Mouse (Mus musculus) embryonic facial prominence, embryonic 14.5 days (tissue): ENCODE results near the gene Nxpe4. TPM values are rescaled to one million over a fixed set of nuclear protein-coding genes. Genes with fewer than 3 reads are reported as not detected.
"Not testable (repeated sequence)": the region's sequence is repeated elsewhere in the genome, so short reads cannot be mapped to it uniquely, and the experiment has no call there.

Experiments
- ATAC-seq: fragments of 200-750 bp; cut with Nextera tagmentation; 2 replicates; pipeline ENCODE4 v1.8.0; 2017; ENCODE audit warnings: low read depth, moderate number of reproducible peaks, moderate TSS enrichment
- DNase-seq: peaks from one replicate; pipeline ENCODE4 v3.0.0-alpha.2; 2015; ENCODE audit warnings: low spot score
- H3K27ac ChIP-seq: fragments of 300-500 bp; sonication (generic); replicated peaks from 2 replicates; pipeline ENCODE4 v1.5.1; 2014; ENCODE audit warnings: low read depth, mild to moderate bottlenecking, low read length, moderate library complexity
- H3K27me3 ChIP-seq: fragments of 300-500 bp; sonication (generic); replicated peaks from 2 replicates; pipeline ENCODE4 v1.6.1; 2014; ENCODE audit warnings: low read length; ENCODE audit not compliant: control insufficient read depth, insufficient read depth
- H3K36me3 ChIP-seq: fragments of 300-500 bp; sonication (generic); 2 replicates; pipeline ENCODE4 v1.6.1; 2014; ENCODE audit warnings: low read length, mixed read lengths; ENCODE audit not compliant: control insufficient read depth, insufficient read depth
- H3K4me1 ChIP-seq: fragments of 300-500 bp; sonication (generic); 2 replicates; pipeline ENCODE4 v1.6.1; 2014; ENCODE audit warnings: antibody characterized with exemption, low read length; ENCODE audit not compliant: control insufficient read depth, insufficient read depth
- H3K4me2 ChIP-seq: fragments of 300-500 bp; sonication (generic); 2 replicates; pipeline ENCODE4 v1.6.1; 2014; ENCODE audit warnings: low read depth, mild to moderate bottlenecking, low read length, moderate library complexity, mixed read lengths
- H3K4me3 ChIP-seq: fragments of 300-500 bp; sonication (generic); 2 replicates; pipeline ENCODE4 v1.5.1; 2014; ENCODE audit warnings: low read depth, mild to moderate bottlenecking, low read length
- H3K9ac ChIP-seq: fragments of 300-500 bp; sonication (generic); 2 replicates; pipeline ENCODE4 v1.6.1; 2014; ENCODE audit warnings: low read depth, mild to moderate bottlenecking, low read length, moderate library complexity, mixed read lengths
- H3K9me3 ChIP-seq: fragments of 300-500 bp; sonication (generic); 2 replicates; pipeline ENCODE4 v1.6.1; 2016; ENCODE audit warnings: low read length; ENCODE audit not compliant: control insufficient read depth
- WGBS: fragments of 180-500 bp; shearing (Covaris S2); extraction: QIAGEN DNeasy Blood & Tissue Kit; methylation state at CpG from one replicate; pipeline ENCODE4 v1.1.7; 2014; 5-methylcytosine and 5-hydroxymethylcytosine counted together
- polyA plus RNA-seq: library from polyadenylated mRNA; unstranded; fragments of >200 nt; fragmentation: Nextera tagmentation; extraction: Ambion mirVana; gene quantifications from 2 replicates; pipeline ENCODE4 v1.2.1, GENCODE M21; 2014

Nxpe4 gene
- polyA plus RNA-seq, 1 experiment from 2014 or later = 7.4 TPM

- H3K4me1 ChIP-seq = 0 out of 2 replicates have a peak, but pooled peaks cover 4% of the 10 kb centered on the region
- peak; percentile 93 for ATAC-seq
- 0% methylated on average over 16 of the region's 16 CpGs for WGBS
Measured at GRCm38 (mm10) chr9:48267028-48267441, 105.2 kb downstream of the Nxpe4 start.

GRCm38 (mm10) chr9:48267960-48268359, 106.1 kb downstream of the Nxpe4 start:
- H3K27me3 ChIP-seq = 0 out of 2 replicates have a peak, but pooled peaks cover 4% of the 10 kb centered on the region
- no peaks in the 10 kb centered on the region for H3K9me3 ChIP-seq
- no peak overlapping the region for H3K27ac ChIP-seq
- 0 out of 2 replicates have a peak, but pooled peaks cover 4% of the 10 kb centered on the region for H3K4me1 ChIP-seq
- no peak overlapping the region for H3K9ac ChIP-seq
- WGBS = 47% methylated on average over 1 of the region's 1 CpGs
- no peaks in the 10 kb centered on the region for H3K36me3 ChIP-seq
- no peak overlapping the region for H3K4me3 ChIP-seq
- ATAC-seq = no peak
- peak; percentile 30 for DNase-seq
- no peak overlapping the region for H3K4me2 ChIP-seq

More at GRCm38 (mm10) chr9:48267028-48267441, 105.2 kb downstream of the Nxpe4 start:
- Histone ChIP-seq H3K9me3 (no peaks in the 10 kb centered on the region), H3K4me2 (peak overlapping the region; percentile 63), H3K36me3 (no peaks in the 10 kb centered on the region), H3K27ac (no peak overlapping the region), H3K27me3 (0 out of 2 replicates have a peak, but pooled peaks cover 4% of the 10 kb centered on the region), H3K4me3 (peak overlapping the region; percentile 45), H3K9ac (peak overlapping the region; percentile 47; the same call in 1 of the 2 replicates)
- peak; percentile 77 for DNase-seq

DNA sequence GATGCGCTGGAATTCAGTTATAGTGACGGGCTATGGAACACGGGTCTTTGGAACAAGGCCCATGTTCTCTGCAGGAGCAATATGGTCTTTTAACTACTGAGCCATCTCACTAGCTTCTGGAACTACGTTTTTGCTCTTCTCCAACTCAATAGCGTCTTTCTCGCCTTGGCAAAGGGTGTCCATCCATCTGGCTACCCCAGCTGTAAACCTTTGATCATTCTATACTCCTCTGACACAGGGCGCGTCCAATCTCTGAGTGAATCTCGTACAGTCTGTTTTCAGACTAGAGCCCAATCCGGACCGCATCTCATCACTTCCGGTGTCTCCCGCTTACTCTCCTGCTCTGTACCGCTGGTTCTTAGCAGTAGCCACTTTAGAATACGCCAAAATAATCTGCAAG, 115.0 kb downstream of the Nxpe4 start:
- no peak overlapping the region for H3K27ac ChIP-seq
- no peaks in the 10 kb centered on the region for H3K4me1 ChIP-seq
- H3K9me3 ChIP-seq = no peaks in the 10 kb centered on the region
- no peak for DNase-seq
- H3K4me3 ChIP-seq = no peak overlapping the region
- no peaks in the 10 kb centered on the region for H3K27me3 ChIP-seq
- 91% methylated on average over 15 of the region's 15 CpGs for WGBS
- no peaks in the 10 kb centered on the region for H3K36me3 ChIP-seq
- no peak overlapping the region for H3K4me2 ChIP-seq
- H3K9ac ChIP-seq = no peak overlapping the region
- ATAC-seq = no peak

GRCm38 (mm10) chr9:48284221-48284620, 122.4 kb downstream of the Nxpe4 start:
- 82% methylated on average over 8 of the region's 8 CpGs for WGBS
- ATAC-seq = no peak

GRCm38 (mm10) chr9:48290281-48290680, 128.5 kb downstream of the Nxpe4 start:
- Histone ChIP-seq H3K36me3 (no peaks in the 10 kb centered on the region), H3K4me2 (no peak overlapping the region), H3K4me1 (no peaks in the 10 kb centered on the region), H3K27ac (no peak overlapping the region), H3K27me3 (no peaks in the 10 kb centered on the region), H3K9me3 (no peaks in the 10 kb centered on the region), H3K9ac (no peak overlapping the region), H3K4me3 (no peak overlapping the region)
- WGBS = 83% methylated on average over 1 of the region's 1 CpGs
- DNase-seq = no peak
- ATAC-seq = no peak

More at GRCm38 (mm10) chr9:48284221-48284620, 122.4 kb downstream of the Nxpe4 start:
- no peak overlapping the region for H3K4me3 ChIP-seq
- no peaks in the 10 kb centered on the region for H3K27me3 ChIP-seq
- H3K27ac ChIP-seq = no peak overlapping the region
- no peak overlapping the region for H3K4me2 ChIP-seq
- no peak for DNase-seq
- H3K4me1 ChIP-seq = no peaks in the 10 kb centered on the region
- no peaks in the 10 kb centered on the region for H3K36me3 ChIP-seq
- H3K9ac ChIP-seq = no peak overlapping the region
- H3K9me3 ChIP-seq = no peaks in the 10 kb centered on the region

- 61% methylated on average over 2 of the region's 2 CpGs for WGBS
- DNase-seq (no peak), ATAC-seq (no peak)
Measured at GRCm38 (mm10) chr9:48294754-48295153, 132.9 kb downstream of the Nxpe4 start.

GRCm38 (mm10) chr9:48298983-48299382, 137.2 kb downstream of the Nxpe4 start:
- Histone ChIP-seq H3K4me3 (no peak overlapping the region), H3K4me1 (no peaks in the 10 kb centered on the region), H3K27ac (no peak overlapping the region), H3K4me2 (no peak overlapping the region), H3K36me3 (no peaks in the 10 kb centered on the region), H3K27me3 (no peaks in the 10 kb centered on the region), H3K9ac (no peak overlapping the region), H3K9me3 (no peaks in the 10 kb centered on the region)
- no peak for DNase-seq
- WGBS = 87% methylated on average over 7 of the region's 7 CpGs
- no peak for ATAC-seq

More at GRCm38 (mm10) chr9:48294754-48295153, 132.9 kb downstream of the Nxpe4 start:
- Histone ChIP-seq H3K36me3 (no peaks in the 10 kb centered on the region), H3K27me3 (no peaks in the 10 kb centered on the region), H3K4me2 (no peak overlapping the region), H3K27ac (no peak overlapping the region), H3K9ac (no peak overlapping the region), H3K4me1 (no peaks in the 10 kb centered on the region), H3K4me3 (no peak overlapping the region), H3K9me3 (no peaks in the 10 kb centered on the region)

GRCm38 (mm10) chr9:48303564-48303963, 141.7 kb downstream of the Nxpe4 start:
- not testable (repeated sequence) for H3K4me2 ChIP-seq, H3K4me1 ChIP-seq, H3K4me3 ChIP-seq, H3K9me3 ChIP-seq, H3K9ac ChIP-seq, H3K27ac ChIP-seq, DNase-seq, H3K36me3 ChIP-seq, H3K27me3 ChIP-seq, ATAC-seq
- WGBS = 28% methylated on average over 5 of the region's 5 CpGs

- H3K4me2 ChIP-seq = no peak overlapping the region
- no peaks in the 10 kb centered on the region for H3K4me1 ChIP-seq
- ATAC-seq (no peak), DNase-seq (no peak)
- no peaks in the 10 kb centered on the region for H3K36me3 ChIP-seq
- 71% methylated on average over 5 of the region's 5 CpGs for WGBS
- H3K27me3 ChIP-seq = no peaks in the 10 kb centered on the region
- no peak overlapping the region for H3K27ac ChIP-seq
- no peak overlapping the region for H3K9ac ChIP-seq
- no peak overlapping the region for H3K4me3 ChIP-seq
- H3K9me3 ChIP-seq = no peaks in the 10 kb centered on the region
Measured at GRCm38 (mm10) chr9:48311241-48311640, 149.4 kb downstream of the Nxpe4 start.
